Mouse (Mus musculus): ENCODE measurements around the gene Carm1. TPM values are rescaled to one million over a fixed set of nuclear protein-coding genes. Genes with fewer than 3 reads are reported as not detected.

The Carm1 gene
- 31.7 and 63.4 TPM in 2 replicates for polyA plus RNA-seq (2012; rRNA removed)

DNA sequence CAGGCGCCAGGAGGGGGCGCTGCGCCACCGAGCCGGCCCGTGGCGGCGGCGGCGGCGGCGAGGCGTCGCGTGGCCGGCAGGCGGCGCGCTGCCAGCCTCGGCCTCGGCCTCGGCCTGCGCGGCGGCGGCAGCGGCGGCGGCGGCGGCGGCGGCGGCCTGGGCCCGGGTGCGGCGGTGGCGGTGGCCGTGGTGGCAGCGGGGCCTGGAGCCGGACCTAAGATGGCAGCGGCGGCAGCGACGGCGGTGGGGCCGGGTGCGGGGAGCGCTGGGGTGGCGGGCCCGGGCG is at the start of gene Carm1:
Gene Carm1, plus strand, starts transcription at position 106 of the 286 bp plus-strand sequence.
- H3K4me3 ChIP-seq (ENCODE audit: low read depth, low read length) = peak within 1 kb of the TSS; percentile 84
- peak within 1 kb of the TSS; percentile 87 for H3K27ac ChIP-seq (ENCODE audit: insufficient read depth, low read depth, low read length)
- 24% methylated on average over 39 of the region's 52 CpGs for WGBS
- no peaks in the 10 kb centered on the region for H3K27me3 ChIP-seq (ENCODE audit: control insufficient read depth, insufficient read depth, low read length)
- no peaks in the 10 kb centered on the region for H3K36me3 ChIP-seq (ENCODE audit: control insufficient read depth, insufficient read depth, low read length)
- peaks cover 6% of the 10 kb centered on the region; the same call in 1 of the 2 replicates for H3K4me1 ChIP-seq (ENCODE audit: control insufficient read depth, insufficient read depth, insufficient read length, low read length)
- peak; percentile 67; the same call in 1 of the 2 replicates for TF ChIP-seq CTCF (IDR thresholded peaks at IDR 0.05; ENCODE audit: extremely low read depth, insufficient read length, insufficient replicate concordance, low read depth, low read length)
- no peak; the same call in 1 of the 2 replicates for TF ChIP-seq POLR2A (IDR thresholded peaks at IDR 0.05; ENCODE audit: low read depth, low read length)

DNA sequence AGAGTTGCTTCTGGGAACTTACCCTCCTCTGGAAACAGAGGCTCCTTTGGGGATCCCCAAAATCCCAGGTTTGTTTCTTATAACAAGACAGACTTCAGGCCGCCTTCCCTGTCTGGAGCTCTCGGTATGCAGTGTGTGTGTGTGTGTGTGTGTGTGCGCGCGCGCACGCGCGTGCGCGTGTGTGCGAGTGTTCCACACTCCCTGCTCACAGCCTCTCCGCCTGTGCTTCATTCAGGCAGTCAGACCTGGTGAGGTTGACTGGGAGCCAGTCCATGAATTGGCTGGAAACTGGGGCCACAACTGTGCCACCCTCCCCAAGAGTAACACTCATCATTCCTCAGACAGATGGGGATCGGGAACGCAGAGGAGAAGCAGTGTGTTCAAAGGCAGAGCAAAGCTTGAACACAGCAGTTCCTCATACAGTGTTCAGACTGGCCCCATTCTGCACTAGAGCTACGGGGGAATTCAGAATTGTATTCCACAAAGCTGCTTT is 49.6 kb upstream of the Carm1 start:
- WGBS = 92% methylated on average over 16 of the region's 16 CpGs

GRCm38 (mm10) chr9:21497664-21498063 is 49.0 kb upstream of the Carm1 start:
- TF ChIP-seq POLR2A (IDR thresholded peaks at IDR 0.05; ENCODE audit: low read depth, low read length) (no peak), CTCF (IDR thresholded peaks at IDR 0.05; ENCODE audit: extremely low read depth, insufficient read length, insufficient replicate concordance, low read depth, low read length) (no peak)
- H3K27ac ChIP-seq (ENCODE audit: insufficient read depth, low read depth, low read length) = no peak overlapping the region
- H3K4me3 ChIP-seq (ENCODE audit: low read depth, low read length) = no peak overlapping the region

More for the DNA sequence above, 49.6 kb upstream of the Carm1 start:
- H3K4me1 ChIP-seq (ENCODE audit: control insufficient read depth, insufficient read depth, insufficient read length, low read length) = no peaks in the 10 kb centered on the region
- no peaks in the 10 kb centered on the region for H3K27me3 ChIP-seq (ENCODE audit: control insufficient read depth, insufficient read depth, low read length)
- no peak overlapping the region for H3K4me3 ChIP-seq (ENCODE audit: low read depth, low read length)
- peaks cover 50% of the 10 kb centered on the region for H3K36me3 ChIP-seq (ENCODE audit: control insufficient read depth, insufficient read depth, low read length)
- no peak for TF ChIP-seq CTCF (IDR thresholded peaks at IDR 0.05; ENCODE audit: extremely low read depth, insufficient read length, insufficient replicate concordance, low read depth, low read length)
- no peak for TF ChIP-seq POLR2A (IDR thresholded peaks at IDR 0.05; ENCODE audit: low read depth, low read length)
- H3K27ac ChIP-seq (ENCODE audit: insufficient read depth, low read depth, low read length) = no peak overlapping the region

GRCm38 (mm10) chr9:21498284-21498902 is 48.3 kb upstream of the Carm1 start:
- Histone ChIP-seq H3K27me3 (ENCODE audit: control insufficient read depth, insufficient read depth, low read length) (no peaks in the 10 kb centered on the region), H3K4me1 (ENCODE audit: control insufficient read depth, insufficient read depth, insufficient read length, low read length) (no peaks in the 10 kb centered on the region), H3K36me3 (ENCODE audit: control insufficient read depth, insufficient read depth, low read length) (peaks cover 47% of the 10 kb centered on the region), H3K27ac (ENCODE audit: insufficient read depth, low read depth, low read length) (no peak overlapping the region), H3K4me3 (ENCODE audit: low read depth, low read length) (no peak overlapping the region)
- TF ChIP-seq POLR2A (IDR thresholded peaks at IDR 0.05; ENCODE audit: low read depth, low read length) (no peak), CTCF (IDR thresholded peaks at IDR 0.05; ENCODE audit: extremely low read depth, insufficient read length, insufficient replicate concordance, low read depth, low read length) (no peak)
- 92% methylated on average over 12 of the region's 12 CpGs for WGBS

More at GRCm38 (mm10) chr9:21497664-21498063, 49.0 kb upstream of the Carm1 start:
- Histone ChIP-seq H3K4me1 (ENCODE audit: control insufficient read depth, insufficient read depth, insufficient read length, low read length) (no peaks in the 10 kb centered on the region), H3K27me3 (ENCODE audit: control insufficient read depth, insufficient read depth, low read length) (no peaks in the 10 kb centered on the region), H3K36me3 (ENCODE audit: control insufficient read depth, insufficient read depth, low read length) (peaks cover 49% of the 10 kb centered on the region)
- WGBS = 90% methylated on average over 2 of the region's 2 CpGs

DNA sequence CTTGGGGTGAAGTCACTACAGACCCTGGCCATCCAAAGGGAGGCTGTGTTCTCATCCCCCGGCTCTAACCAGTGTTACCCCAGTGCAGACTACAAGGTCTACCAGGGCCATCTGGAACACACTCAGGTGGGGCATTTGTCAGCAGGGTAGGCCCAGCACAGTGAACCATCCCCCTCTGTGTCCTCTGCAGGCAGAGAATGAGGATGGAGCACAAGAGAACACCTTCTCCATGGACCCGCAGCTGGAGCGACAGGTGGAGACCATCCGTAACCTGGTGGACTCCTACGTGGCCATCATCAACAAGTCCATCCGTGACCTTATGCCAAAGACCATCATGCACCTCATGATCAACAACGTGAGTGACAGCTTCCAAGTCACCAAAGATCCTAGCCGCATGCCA is 43.3 kb upstream of the Carm1 start:
- Histone ChIP-seq H3K4me3 (ENCODE audit: low read depth, low read length) (no peak overlapping the region), H3K4me1 (ENCODE audit: control insufficient read depth, insufficient read depth, insufficient read length, low read length) (no peaks in the 10 kb centered on the region), H3K27me3 (ENCODE audit: control insufficient read depth, insufficient read depth, low read length) (no peaks in the 10 kb centered on the region), H3K36me3 (ENCODE audit: control insufficient read depth, insufficient read depth, low read length) (peaks cover 69% of the 10 kb centered on the region), H3K27ac (ENCODE audit: insufficient read depth, low read depth, low read length) (no peak overlapping the region)
- 95% methylated on average over 8 of the region's 8 CpGs for WGBS
- no peak for TF ChIP-seq POLR2A (IDR thresholded peaks at IDR 0.05; ENCODE audit: low read depth, low read length)
- TF ChIP-seq CTCF (IDR thresholded peaks at IDR 0.05; ENCODE audit: extremely low read depth, insufficient read length, insufficient replicate concordance, low read depth, low read length) = no peak

GRCm38 (mm10) chr9:21505767-21506166 is 40.9 kb upstream of the Carm1 start:
- Histone ChIP-seq H3K4me3 (ENCODE audit: low read depth, low read length) (no peak overlapping the region), H3K27ac (ENCODE audit: insufficient read depth, low read depth, low read length) (no peak overlapping the region), H3K36me3 (ENCODE audit: control insufficient read depth, insufficient read depth, low read length) (peaks cover 52% of the 10 kb centered on the region), H3K4me1 (ENCODE audit: control insufficient read depth, insufficient read depth, insufficient read length, low read length) (peaks cover 6% of the 10 kb centered on the region), H3K27me3 (ENCODE audit: control insufficient read depth, insufficient read depth, low read length) (no peaks in the 10 kb centered on the region)
- TF ChIP-seq POLR2A (IDR thresholded peaks at IDR 0.05; ENCODE audit: low read depth, low read length) (no peak), CTCF (IDR thresholded peaks at IDR 0.05; ENCODE audit: extremely low read depth, insufficient read length, insufficient replicate concordance, low read depth, low read length) (no peak)

DNA sequence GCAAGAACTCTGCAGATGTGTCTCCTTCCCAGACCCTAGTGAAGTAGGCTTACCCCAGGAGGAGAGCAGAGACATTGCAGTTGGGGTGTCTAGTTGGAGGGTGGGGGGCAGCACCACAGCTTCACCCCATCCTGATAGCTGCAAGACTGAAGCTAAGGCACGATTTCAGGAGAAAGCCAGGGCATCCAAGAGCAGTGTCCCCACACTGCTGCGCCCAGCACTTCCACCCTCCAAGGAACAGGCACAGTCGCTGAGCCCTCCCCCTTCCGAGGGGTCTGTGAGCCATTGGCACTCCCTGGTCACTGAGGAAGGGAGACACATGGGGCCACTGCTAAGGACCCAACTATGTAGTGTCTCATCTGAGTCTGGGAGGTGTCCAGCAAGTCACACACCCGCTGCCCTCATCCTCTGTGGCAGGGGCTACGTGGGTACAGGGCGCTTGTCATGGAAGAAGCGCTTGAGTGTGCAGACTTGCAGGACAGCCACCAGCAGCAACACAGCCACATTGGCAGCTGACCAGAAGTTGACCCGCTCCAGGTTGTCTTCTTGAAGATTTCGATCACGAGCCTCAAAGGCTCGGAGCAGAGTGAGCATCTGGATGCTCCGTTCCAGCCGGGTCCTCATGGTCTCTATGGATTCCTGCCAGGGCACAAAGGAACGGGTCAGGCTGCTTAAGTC is 38.8 kb upstream of the Carm1 start:
- Histone ChIP-seq H3K4me1 (ENCODE audit: control insufficient read depth, insufficient read depth, insufficient read length, low read length) (peaks cover 6% of the 10 kb centered on the region), H3K27ac (ENCODE audit: insufficient read depth, low read depth, low read length) (no peak overlapping the region), H3K27me3 (ENCODE audit: control insufficient read depth, insufficient read depth, low read length) (no peaks in the 10 kb centered on the region), H3K36me3 (ENCODE audit: control insufficient read depth, insufficient read depth, low read length) (peaks cover 49% of the 10 kb centered on the region), H3K4me3 (ENCODE audit: low read depth, low read length) (no peak overlapping the region)
- TF ChIP-seq POLR2A (IDR thresholded peaks at IDR 0.05; ENCODE audit: low read depth, low read length) (no peak), CTCF (IDR thresholded peaks at IDR 0.05; ENCODE audit: extremely low read depth, insufficient read length, insufficient replicate concordance, low read depth, low read length) (no peak)
- 89% methylated on average over 15 of the region's 15 CpGs for WGBS
